Mouse (Mus musculus) liver, adult 2 months (tissue): ENCODE results near the gene Fgf5. TPM values are rescaled to one million over a fixed set of nuclear protein-coding genes. Genes with fewer than 3 reads are reported as not detected.

ENCODE experiments used
- DNase-seq: peaks from one replicate; pipeline ENCODE4 v3.0.0-alpha.2; 2011; ENCODE audit warnings: low read depth, low spot score; ENCODE audit errors: extremely low read depth
- H3K27ac ChIP-seq: fragments of 200-500 bp; replicated peaks from 2 replicates; pipeline ENCODE4 v1.5.1; 2012; ENCODE audit warnings: low read depth, mild to moderate bottlenecking, control low read depth, inconsistent platforms, low read length; ENCODE audit not compliant: insufficient read depth
- H3K27me3 ChIP-seq: fragments of 200-500 bp; 2 replicates; pipeline ENCODE4 v1.6.1; 2012; ENCODE audit warnings: mild to moderate bottlenecking, moderate library complexity, low read length, inconsistent platforms; ENCODE audit not compliant: control insufficient read depth, insufficient read depth
- H3K36me3 ChIP-seq: fragments of 200-500 bp; 2 replicates; pipeline ENCODE4 v1.6.1; 2012; ENCODE audit warnings: low read length, inconsistent platforms; ENCODE audit not compliant: control insufficient read depth, insufficient read depth
- H3K4me1 ChIP-seq: fragments of 200-500 bp; 2 replicates; pipeline ENCODE4 v1.6.1; 2011; ENCODE audit warnings: low read length; ENCODE audit not compliant: control insufficient read depth, insufficient read depth
- H3K4me3 ChIP-seq: fragments of 200-500 bp; 2 replicates; pipeline ENCODE4 v1.5.1; 2011; ENCODE audit warnings: low read depth, mild to moderate bottlenecking, control low read depth, low read length, moderate library complexity; ENCODE audit not compliant: insufficient read depth
- H3K79me2 ChIP-seq: fragments of 200-500 bp; 2 replicates; pipeline ENCODE4 v1.6.1; 2012; ENCODE audit warnings: inconsistent platforms, mild to moderate bottlenecking, low read length, moderate library complexity; ENCODE audit not compliant: control insufficient read depth, insufficient read depth
- H3K9ac ChIP-seq: fragments of 200-500 bp; 2 replicates; pipeline ENCODE4 v1.6.1; 2012; ENCODE audit warnings: low read depth, mild to moderate bottlenecking, control low read depth, inconsistent platforms, low read length
- CTCF ChIP-seq: fragments of 200-500 bp; IDR thresholded peaks from 2 replicates; pipeline ENCODE4 v1.5.1; 2011; ENCODE audit warnings: low read depth, low read length, control low read depth
- POLR2A ChIP-seq: fragments of 200-500 bp; IDR thresholded peaks from 2 replicates; pipeline ENCODE4 v1.6.1; 2011; ENCODE audit warnings: low read length, control low read depth; ENCODE audit not compliant: insufficient read depth; ENCODE audit errors: extremely low read depth
- WGBS: fragments of 180-500 bp; shearing (Covaris S2); methylation state at CpG from one replicate; pipeline ENCODE4 v1.1.7; 2018; 5-methylcytosine and 5-hydroxymethylcytosine counted together
- polyA plus RNA-seq: library from polyadenylated mRNA; depleted of rRNA; stranded (reverse); fragments of >200 nt; gene quantifications from 2 replicates; pipeline ENCODE4 v1.2.3, GENCODE M21; 2012; rRNA removed
- total RNA-seq: library from RNA; depleted of rRNA; stranded (reverse); fragments of >200 nt; gene quantifications from 2 replicates; pipeline ENCODE4 v1.2.3, GENCODE M21; 2014; rRNA removed

Gene Fgf5
- total and polyA plus RNA-seq, 2 experiments = not detected

- no peak overlapping the region for H3K9ac ChIP-seq
- H3K36me3 ChIP-seq = no peaks in the 10 kb centered on the region
- no peaks in the 10 kb centered on the region for H3K79me2 ChIP-seq
- WGBS = 86% methylated on average over 2 of the region's 2 CpGs
- TF ChIP-seq CTCF (no peak), POLR2A (no peak)
- H3K4me1 ChIP-seq = peaks cover 2% of the 10 kb centered on the region; the same call in 1 of the 2 replicates
- no peak overlapping the region for H3K27ac ChIP-seq
- H3K4me3 ChIP-seq = no peak overlapping the region
- DNase-seq = no peak
- H3K27me3 ChIP-seq = no peaks in the 10 kb centered on the region
Measured at GRCm38 (mm10) chr5:98326625-98327024, 72.6 kb downstream of the Fgf5 start.

Other genes with a start within 250 kb of the Fgf5 start
- gene Antxr2, start 223.1 kb upstream of the Fgf5 start, total RNA-seq = 18.3 and 24.9 TPM in 2 replicates
- gene Antxr2, start 223.1 kb upstream of the Fgf5 start, polyA plus RNA-seq = 5.2 and 5.5 TPM in 2 replicates
- not detected in 2 replicates for gene Prdm8, start 87.0 kb upstream of the Fgf5 start, total RNA-seq
- not detected in 2 replicates for gene Prdm8, start 87.0 kb upstream of the Fgf5 start, polyA plus RNA-seq
- gene Cfap299, start 75.1 kb downstream of the Fgf5 start, total RNA-seq = not detected in 2 replicates
- not detected in 2 replicates for gene Cfap299, start 75.1 kb downstream of the Fgf5 start, polyA plus RNA-seq